Mouse (Mus musculus) embryonic facial prominence, embryonic 10.5 days (tissue): ENCODE results near the gene Olfr766-ps1. TPM values are rescaled to one million over a fixed set of nuclear protein-coding genes. Genes with fewer than 3 reads are reported as not detected.
"Not testable (repeated sequence)": the region's sequence is repeated elsewhere in the genome, so short reads cannot be mapped to it uniquely, and the experiment has no call there.

Source experiments
- DNase-seq: peaks from one replicate; pipeline ENCODE4 v3.0.0-alpha.2; 2017; ENCODE audit warnings: low spot score
- H3K27ac ChIP-seq: fragments of 300-500 bp; sonication (generic); replicated peaks from 2 replicates; pipeline ENCODE4 v1.5.1; 2016; ENCODE audit warnings: mild to moderate bottlenecking
- H3K27me3 ChIP-seq: fragments of 300-500 bp; sonication (generic); replicated peaks from 2 replicates; pipeline ENCODE4 v1.6.1; 2016; ENCODE audit warnings: low read depth, mild to moderate bottlenecking; ENCODE audit not compliant: poor library complexity, severe bottlenecking
- H3K36me3 ChIP-seq: fragments of 300-500 bp; sonication (generic); replicated peaks from 2 replicates; pipeline ENCODE4 v1.6.1; 2016; ENCODE audit warnings: mild to moderate bottlenecking, moderate library complexity
- H3K4me1 ChIP-seq: fragments of 300-500 bp; sonication (generic); 2 replicates; pipeline ENCODE4 v1.6.1; 2016
- H3K4me3 ChIP-seq: fragments of 300-500 bp; sonication (generic); 2 replicates; pipeline ENCODE4 v1.5.1; 2016; ENCODE audit warnings: mild to moderate bottlenecking, moderate library complexity
- H3K9me3 ChIP-seq: fragments of 300-500 bp; sonication (generic); 2 replicates; pipeline ENCODE4 v1.6.1; 2016; ENCODE audit warnings: mild to moderate bottlenecking
- WGBS: fragments of 180-500 bp; shearing (Covaris S2); methylation state at CpG from one replicate; pipeline ENCODE4 v1.1.7; 2016; 5-methylcytosine and 5-hydroxymethylcytosine counted together
- polyA plus RNA-seq: library from polyadenylated mRNA; unstranded; fragments of >200 nt; fragmentation: Nextera tagmentation; extraction: Ambion mirVana; gene quantifications from 2 replicates; pipeline ENCODE4 v1.2.1, GENCODE M21; 2016

The Olfr766-ps1 gene
- not detected in 2 replicates for polyA plus RNA-seq

- H3K36me3 ChIP-seq: no peaks in the 10 kb centered on the region
- 86% methylated on average over 2 of the region's 2 CpGs for WGBS
Measured at GRCm38 (mm10) chr10:129068877-129069276, at the start of gene Olfr766-ps1. Olfr766-ps1 (minus strand) TSS chr10:129068977.

GRCm38 (mm10) chr10:129117761-129118160 lies 49.0 kb upstream of the Olfr766-ps1 start, which contains the start of gene Olfr769:
Olfr769 (minus strand) TSS chr10:129117861.
- Histone ChIP-seq H3K4me3 (no peak within 1 kb of the TSS), H3K4me1 (no peaks in the 10 kb centered on the region), H3K27me3 (no peaks in the 10 kb centered on the region), H3K27ac (no peak within 1 kb of the TSS), H3K36me3 (no peaks in the 10 kb centered on the region), H3K9me3 (no peaks in the 10 kb centered on the region)
- 85% methylated on average over 2 of the region's 2 CpGs for WGBS
- DNase-seq: no peak

More at GRCm38 (mm10) chr10:129068877-129069276, at the start of gene Olfr766-ps1:
- Histone ChIP-seq H3K9me3 (no peaks in the 10 kb centered on the region), H3K4me1 (no peaks in the 10 kb centered on the region), H3K4me3 (no peak within 1 kb of the TSS), H3K27ac (no peak within 1 kb of the TSS), H3K27me3 (no peaks in the 10 kb centered on the region)
- no peak for DNase-seq

- H3K27ac ChIP-seq: no peak overlapping the region
- no peak for DNase-seq
- no peaks in the 10 kb centered on the region for H3K36me3 ChIP-seq
- no peak overlapping the region for H3K4me3 ChIP-seq
- H3K9me3 ChIP-seq: no peaks in the 10 kb centered on the region
- no peaks in the 10 kb centered on the region for H3K27me3 ChIP-seq
- 93% methylated on average over 3 of the region's 3 CpGs for WGBS
- H3K4me1 ChIP-seq: no peaks in the 10 kb centered on the region
Measured at GRCm38 (mm10) chr10:129115146-129115545, 46.4 kb upstream of the Olfr766-ps1 start.

GRCm38 (mm10) chr10:129101231-129101630 lies 32.5 kb upstream of the Olfr766-ps1 start:
- H3K9me3 ChIP-seq: no peaks in the 10 kb centered on the region
- H3K27me3 ChIP-seq: no peaks in the 10 kb centered on the region
- no peak overlapping the region for H3K27ac ChIP-seq
- no peak overlapping the region for H3K4me3 ChIP-seq
- no peaks in the 10 kb centered on the region for H3K4me1 ChIP-seq
- DNase-seq: no peak
- H3K36me3 ChIP-seq: no peaks in the 10 kb centered on the region
- 29% methylated on average over 3 of the region's 3 CpGs for WGBS

DNA sequence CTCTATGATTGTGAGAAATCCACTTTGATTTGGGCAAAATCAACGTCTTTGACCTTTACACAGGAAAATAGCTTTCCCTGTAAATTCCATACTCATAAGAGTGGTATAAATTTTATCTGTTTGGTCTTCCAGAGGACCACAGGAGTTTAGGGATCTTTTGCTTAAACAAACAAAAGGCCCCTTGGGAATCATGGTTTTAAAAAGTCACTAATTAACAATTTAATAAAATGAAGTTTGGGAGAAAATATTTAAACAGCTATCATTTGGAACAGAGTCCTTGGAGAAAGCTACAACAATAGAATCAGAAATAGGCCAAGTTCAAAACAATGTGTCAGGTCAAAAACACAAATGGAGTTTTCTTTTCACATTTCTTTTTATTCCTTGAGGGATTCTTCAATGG lies 30.5 kb upstream of the Olfr766-ps1 start, which contains the start of gene Olfr768:
Olfr768 (minus strand) TSS at position 101 of the 400 bp plus-strand sequence.
- no peak within 1 kb of the TSS for H3K27ac ChIP-seq
- no peaks in the 10 kb centered on the region for H3K27me3 ChIP-seq
- no peaks in the 10 kb centered on the region for H3K4me1 ChIP-seq
- no peak for DNase-seq
- no peaks in the 10 kb centered on the region for H3K9me3 ChIP-seq
- no peaks in the 10 kb centered on the region for H3K36me3 ChIP-seq
- WGBS: 85% methylated on average over 1 of the region's 1 CpGs
- no peak within 1 kb of the TSS for H3K4me3 ChIP-seq

DNA sequence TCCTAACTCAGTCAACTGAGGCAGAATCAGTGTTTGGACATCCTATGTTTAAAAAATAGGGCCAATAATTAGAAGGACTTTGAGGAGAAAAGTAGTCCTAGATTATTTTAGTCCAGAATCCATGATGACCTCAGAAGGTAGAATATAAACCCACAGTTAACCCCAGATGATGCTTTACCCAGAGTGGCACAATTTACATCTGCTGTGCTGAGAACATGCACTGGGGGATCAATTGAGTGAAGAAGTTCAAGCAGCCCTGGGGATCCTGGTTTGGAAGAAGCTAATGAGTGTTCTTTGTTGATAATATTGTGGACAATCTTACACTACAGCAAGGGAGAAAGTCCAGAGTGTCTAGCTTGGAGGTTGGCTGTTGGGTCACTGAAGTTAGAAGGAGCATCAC lies 14.0 kb upstream of the Olfr766-ps1 start, which contains the start of gene Olfr767:
Olfr767 (minus strand) TSS at position 101 of the 400 bp plus-strand sequence.
- H3K27me3 ChIP-seq, H3K9me3 ChIP-seq, H3K27ac ChIP-seq, H3K4me3 ChIP-seq, DNase-seq, H3K36me3 ChIP-seq, H3K4me1 ChIP-seq: not testable (repeated sequence)

GRCm38 (mm10) chr10:129049898-129050297 lies 18.9 kb downstream of the Olfr766-ps1 start, which contains the start of gene Olfr765:
Olfr765 (minus strand) TSS chr10:129049998.
- H3K27ac ChIP-seq, DNase-seq, H3K36me3 ChIP-seq, H3K4me3 ChIP-seq, H3K27me3 ChIP-seq, H3K4me1 ChIP-seq, H3K9me3 ChIP-seq: not testable (repeated sequence)

DNA sequence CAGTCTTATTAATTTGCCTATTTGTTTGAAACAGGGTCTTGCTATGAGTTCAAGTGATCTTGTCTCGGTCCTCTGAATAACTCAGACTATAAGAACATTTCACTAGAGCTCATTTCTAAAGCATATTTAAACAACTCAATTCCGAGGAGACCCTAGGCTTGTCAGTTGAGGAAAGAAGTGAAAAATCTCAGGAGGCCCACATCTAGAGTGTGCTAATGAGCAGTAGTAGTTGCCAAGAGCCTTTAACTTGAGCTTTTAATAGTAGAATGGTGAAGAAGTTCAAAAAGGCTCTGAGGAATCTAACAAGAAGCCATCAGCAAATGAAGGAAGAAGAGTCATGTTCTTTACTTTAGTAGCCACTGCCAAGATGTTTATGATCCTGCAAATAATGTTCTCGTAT lies 29.0 kb downstream of the Olfr766-ps1 start, which contains the start of gene Olfr764-ps1:
Olfr764-ps1 (minus strand) TSS at position 101 of the 400 bp plus-strand sequence.
- WGBS: 85% methylated on average over 3 of the region's 3 CpGs

DNA sequence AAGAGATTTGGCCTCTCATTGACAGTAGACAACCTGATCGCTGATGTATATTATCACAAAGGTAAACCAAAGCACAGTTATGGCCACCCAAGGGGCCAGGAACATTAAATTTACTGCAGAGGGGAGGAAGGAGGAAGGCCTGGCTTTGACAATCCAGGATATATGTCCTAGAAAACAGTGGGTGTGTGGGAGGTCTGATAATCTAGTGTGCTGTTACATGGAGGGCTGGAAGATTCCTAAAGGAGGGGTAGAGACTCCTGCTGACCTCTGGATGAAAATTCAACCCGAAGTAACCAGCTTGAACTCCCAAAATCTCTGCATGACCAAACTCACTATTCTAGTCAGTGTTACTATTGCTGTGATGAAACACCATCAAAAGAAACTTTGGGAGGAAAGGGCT lies 40.4 kb downstream of the Olfr766-ps1 start:
- no peaks in the 10 kb centered on the region for H3K4me1 ChIP-seq
- 80% methylated on average over 2 of the region's 2 CpGs for WGBS
- no peak for DNase-seq
- H3K9me3 ChIP-seq: no peaks in the 10 kb centered on the region
- H3K27ac ChIP-seq: no peak overlapping the region
- H3K4me3 ChIP-seq: no peak overlapping the region
- H3K36me3 ChIP-seq: no peaks in the 10 kb centered on the region
- H3K27me3 ChIP-seq: no peaks in the 10 kb centered on the region

More for the DNA sequence above, 29.0 kb downstream of the Olfr766-ps1 start, which contains the start of gene Olfr764-ps1:
- Histone ChIP-seq H3K36me3 (no peaks in the 10 kb centered on the region), H3K27ac (no peak within 1 kb of the TSS), H3K4me1 (no peaks in the 10 kb centered on the region), H3K9me3 (no peaks in the 10 kb centered on the region), H3K27me3 (no peaks in the 10 kb centered on the region), H3K4me3 (no peak within 1 kb of the TSS)
- DNase-seq: no peak

GRCm38 (mm10) chr10:129026018-129026662 lies 42.6 kb downstream of the Olfr766-ps1 start:
- no peaks in the 10 kb centered on the region for H3K9me3 ChIP-seq
- H3K36me3 ChIP-seq: no peaks in the 10 kb centered on the region
- no peak overlapping the region for H3K27ac ChIP-seq
- peak; percentile 59 for DNase-seq
- H3K27me3 ChIP-seq: no peaks in the 10 kb centered on the region
- H3K4me3 ChIP-seq: no peak overlapping the region
- no peaks in the 10 kb centered on the region for H3K4me1 ChIP-seq
- WGBS: 58% methylated on average over 3 of the region's 3 CpGs

GRCm38 (mm10) chr10:129023319-129023718 lies 45.5 kb downstream of the Olfr766-ps1 start:
- Histone ChIP-seq H3K4me1 (no peaks in the 10 kb centered on the region), H3K27me3 (no peaks in the 10 kb centered on the region), H3K9me3 (no peaks in the 10 kb centered on the region), H3K27ac (no peak overlapping the region), H3K36me3 (no peaks in the 10 kb centered on the region), H3K4me3 (no peak overlapping the region)
- no peak for DNase-seq

DNA sequence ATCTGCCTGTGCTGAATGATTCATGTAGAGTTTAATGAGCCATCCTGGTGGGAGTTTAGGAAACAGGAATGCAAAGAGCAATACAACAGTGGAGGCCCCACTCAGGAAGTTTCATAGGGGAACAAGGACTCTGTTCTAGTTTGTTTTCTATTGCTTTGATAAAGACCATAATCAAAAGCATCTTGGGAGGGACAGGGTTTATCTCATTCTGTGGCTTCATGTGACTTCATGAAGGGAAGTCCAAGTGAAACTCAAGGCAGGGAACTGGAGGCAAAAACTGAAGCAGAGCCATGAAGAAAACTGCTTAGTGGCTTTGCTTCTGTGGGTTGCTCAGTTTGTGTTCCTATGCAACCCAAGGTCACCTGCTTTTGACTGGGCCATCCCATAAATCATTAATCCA lies 54.3 kb downstream of the Olfr766-ps1 start:
- Histone ChIP-seq H3K27ac (no peak overlapping the region), H3K4me3 (no peak overlapping the region), H3K9me3 (no peaks in the 10 kb centered on the region), H3K36me3 (no peaks in the 10 kb centered on the region), H3K27me3 (no peaks in the 10 kb centered on the region), H3K4me1 (no peaks in the 10 kb centered on the region)
- DNase-seq: no peak
